Mouse (Mus musculus): ENCODE data around the gene Asic2. TPM values are rescaled to one million over a fixed set of nuclear protein-coding genes. Genes with fewer than 3 reads are reported as not detected.
A peak's percentile ranks its signal among the peaks of the same experiment; 100 is the strongest.

Gene Asic2
- polyA plus RNA-seq, 1 experiment from 2014 or later = 8.7 TPM

GRCm38 (mm10) chr11:81706996-81707395 lies 261.3 kb downstream of the Asic2 start:
- Histone ChIP-seq H3K4me3 (replicated peaks; ENCODE audit: low read depth, low read length) (no peak overlapping the region), H3K4me2 (ENCODE audit: low read length) (no peak overlapping the region), H3K4me1 (ENCODE audit: control insufficient read depth, insufficient read depth, low read length) (0 out of 2 replicates have a peak, but pooled peaks cover 3% of the 10 kb centered on the region), H3K27me3 (ENCODE audit: control insufficient read depth, insufficient read depth, low read length) (no peaks in the 10 kb centered on the region), H3K36me3 (ENCODE audit: control insufficient read depth, insufficient read depth, low read length) (no peaks in the 10 kb centered on the region), H3K9ac (replicated peaks; ENCODE audit: low read length) (no peak overlapping the region), H3K27ac (replicated peaks; ENCODE audit: low read depth, low read length) (no peak overlapping the region), H3K9me3 (ENCODE audit: control insufficient read depth, low read length) (no peaks in the 10 kb centered on the region)
- ATAC-seq (ENCODE audit: low FRiP score, low TSS enrichment) (no peak), DNase-seq (no peak)
- 71% methylated on average over 5 of the region's 5 CpGs for WGBS

- 71% methylated on average over 1 of the region's 1 CpGs for WGBS
- no peak for ATAC-seq (ENCODE audit: low FRiP score, low TSS enrichment)
- no peak for DNase-seq
- no peaks in the 10 kb centered on the region for H3K27me3 ChIP-seq (ENCODE audit: control insufficient read depth, insufficient read depth, low read length)
- H3K27ac ChIP-seq (replicated peaks; ENCODE audit: low read depth, low read length) = no peak overlapping the region
- H3K4me3 ChIP-seq (replicated peaks; ENCODE audit: low read depth, low read length) = no peak overlapping the region
- no peaks in the 10 kb centered on the region for H3K4me1 ChIP-seq (ENCODE audit: control insufficient read depth, insufficient read depth, low read length)
- no peak overlapping the region for H3K4me2 ChIP-seq (ENCODE audit: low read length)
- H3K36me3 ChIP-seq (ENCODE audit: control insufficient read depth, insufficient read depth, low read length) = no peaks in the 10 kb centered on the region
- no peak overlapping the region for H3K9ac ChIP-seq (replicated peaks; ENCODE audit: low read length)
- no peaks in the 10 kb centered on the region for H3K9me3 ChIP-seq (ENCODE audit: control insufficient read depth, low read length)
These were observed 270.2 kb downstream of the Asic2 start for GRCm38 (mm10) chr11:81698008-81698407.

GRCm38 (mm10) chr11:81695501-81695900 lies 272.8 kb downstream of the Asic2 start:
- WGBS = 92% methylated on average over 2 of the region's 2 CpGs

DNA sequence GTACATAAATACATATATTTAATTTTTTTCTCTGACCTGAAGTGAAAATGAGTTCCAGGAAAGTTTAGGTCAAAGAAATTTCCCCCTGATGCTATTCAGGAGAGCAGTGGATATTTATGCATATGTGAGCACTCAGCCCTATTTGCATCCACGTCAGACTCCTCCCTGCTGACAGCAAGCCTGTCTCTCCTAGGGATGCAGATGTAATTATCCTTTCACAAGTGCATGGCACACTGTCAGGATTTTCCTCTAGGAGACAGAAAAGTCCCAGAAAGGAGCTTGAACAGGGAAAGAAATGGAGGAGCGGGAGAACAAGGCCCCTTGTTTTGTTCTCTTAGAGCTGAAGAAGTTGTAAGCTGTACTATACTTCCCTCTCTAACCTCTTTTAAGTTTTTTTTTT lies 287.7 kb downstream of the Asic2 start:
- no peaks in the 10 kb centered on the region for H3K9me3 ChIP-seq (ENCODE audit: control insufficient read depth, low read length)
- no peaks in the 10 kb centered on the region for H3K27me3 ChIP-seq (ENCODE audit: control insufficient read depth, insufficient read depth, low read length)
- no peak overlapping the region for H3K9ac ChIP-seq (replicated peaks; ENCODE audit: low read length)
- H3K27ac ChIP-seq (replicated peaks; ENCODE audit: low read depth, low read length) = no peak overlapping the region
- H3K4me1 ChIP-seq (ENCODE audit: control insufficient read depth, insufficient read depth, low read length) = no peaks in the 10 kb centered on the region
- H3K36me3 ChIP-seq (ENCODE audit: control insufficient read depth, insufficient read depth, low read length) = no peaks in the 10 kb centered on the region
- no peak for DNase-seq
- H3K4me2 ChIP-seq (ENCODE audit: low read length) = no peak overlapping the region
- H3K4me3 ChIP-seq (replicated peaks; ENCODE audit: low read depth, low read length) = no peak overlapping the region
- no peak for ATAC-seq (ENCODE audit: low FRiP score, low TSS enrichment)
- WGBS = 37% methylated on average over 2 of the region's 2 CpGs

More at GRCm38 (mm10) chr11:81695501-81695900, 272.8 kb downstream of the Asic2 start:
- ATAC-seq (ENCODE audit: low FRiP score, low TSS enrichment) (no peak), DNase-seq (no peak)
- no peaks in the 10 kb centered on the region for H3K27me3 ChIP-seq (ENCODE audit: control insufficient read depth, insufficient read depth, low read length)
- H3K4me1 ChIP-seq (ENCODE audit: control insufficient read depth, insufficient read depth, low read length) = no peaks in the 10 kb centered on the region
- no peak overlapping the region for H3K4me3 ChIP-seq (replicated peaks; ENCODE audit: low read depth, low read length)
- H3K4me2 ChIP-seq (ENCODE audit: low read length) = no peak overlapping the region
- no peak overlapping the region for H3K27ac ChIP-seq (replicated peaks; ENCODE audit: low read depth, low read length)
- no peaks in the 10 kb centered on the region for H3K9me3 ChIP-seq (ENCODE audit: control insufficient read depth, low read length)
- no peaks in the 10 kb centered on the region for H3K36me3 ChIP-seq (ENCODE audit: control insufficient read depth, insufficient read depth, low read length)
- no peak overlapping the region for H3K9ac ChIP-seq (replicated peaks; ENCODE audit: low read length)

GRCm38 (mm10) chr11:81671724-81672123 lies 296.5 kb downstream of the Asic2 start:
- Histone ChIP-seq H3K27ac (replicated peaks; ENCODE audit: low read depth, low read length) (no peak overlapping the region), H3K9ac (replicated peaks; ENCODE audit: low read length) (no peak overlapping the region), H3K4me3 (replicated peaks; ENCODE audit: low read depth, low read length) (no peak overlapping the region), H3K9me3 (ENCODE audit: control insufficient read depth, low read length) (no peaks in the 10 kb centered on the region), H3K27me3 (ENCODE audit: control insufficient read depth, insufficient read depth, low read length) (no peaks in the 10 kb centered on the region), H3K4me2 (ENCODE audit: low read length) (no peak overlapping the region), H3K36me3 (ENCODE audit: control insufficient read depth, insufficient read depth, low read length) (no peaks in the 10 kb centered on the region), H3K4me1 (ENCODE audit: control insufficient read depth, insufficient read depth, low read length) (no peaks in the 10 kb centered on the region)
- DNase-seq = peak; percentile 8
- no peak for ATAC-seq (ENCODE audit: low FRiP score, low TSS enrichment)

DNA sequence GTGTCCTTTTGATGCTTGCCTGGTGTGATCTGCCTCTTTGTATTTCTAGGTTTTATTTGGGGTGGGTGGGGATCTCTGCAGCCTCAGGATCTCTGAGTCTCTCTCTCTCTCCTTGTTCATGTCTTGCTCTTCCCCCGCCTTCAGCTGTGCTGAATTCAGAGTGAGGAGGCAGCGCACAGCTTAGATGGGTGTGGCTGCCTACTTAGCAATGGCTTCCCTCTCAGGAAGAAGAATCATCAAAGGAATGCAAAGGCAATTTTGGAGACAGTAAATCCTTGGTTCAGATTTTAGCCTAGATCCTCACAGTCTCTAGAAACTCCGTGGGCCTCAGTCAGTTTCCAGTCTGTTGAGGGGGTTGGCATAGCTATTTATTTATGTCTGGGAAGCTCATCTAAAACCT lies 297.8 kb downstream of the Asic2 start:
- no peak overlapping the region for H3K9ac ChIP-seq (replicated peaks; ENCODE audit: low read length)
- no peak for ATAC-seq (ENCODE audit: low FRiP score, low TSS enrichment)
- H3K4me3 ChIP-seq (replicated peaks; ENCODE audit: low read depth, low read length) = no peak overlapping the region
- DNase-seq = no peak
- H3K4me2 ChIP-seq (ENCODE audit: low read length) = no peak overlapping the region
- H3K9me3 ChIP-seq (ENCODE audit: control insufficient read depth, low read length) = no peaks in the 10 kb centered on the region
- H3K27ac ChIP-seq (replicated peaks; ENCODE audit: low read depth, low read length) = no peak overlapping the region
- no peaks in the 10 kb centered on the region for H3K36me3 ChIP-seq (ENCODE audit: control insufficient read depth, insufficient read depth, low read length)
- H3K27me3 ChIP-seq (ENCODE audit: control insufficient read depth, insufficient read depth, low read length) = no peaks in the 10 kb centered on the region
- WGBS = 63% methylated on average over 3 of the region's 3 CpGs
- H3K4me1 ChIP-seq (ENCODE audit: control insufficient read depth, insufficient read depth, low read length) = no peaks in the 10 kb centered on the region

DNA sequence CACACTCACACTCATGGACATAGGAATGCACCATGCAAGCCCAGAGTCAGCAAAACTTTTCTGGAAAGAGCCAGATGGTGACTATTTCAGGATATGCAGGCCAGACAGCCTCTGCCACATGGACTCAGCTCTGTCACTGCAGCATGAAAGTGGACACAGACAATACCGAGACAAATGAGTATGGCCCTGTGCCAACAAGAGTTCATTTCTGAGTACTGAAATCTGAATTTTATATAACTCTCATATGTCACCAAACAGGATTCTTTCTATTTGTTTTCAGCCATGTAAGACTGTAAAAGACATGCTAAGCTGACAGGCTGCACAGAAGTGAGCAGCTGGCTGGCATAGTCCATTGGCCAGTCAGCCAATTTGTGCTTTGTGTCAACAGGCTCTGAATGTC lies 309.4 kb downstream of the Asic2 start:
- ATAC-seq (ENCODE audit: low FRiP score, low TSS enrichment) = no peak
- DNase-seq = peak; percentile 38
- H3K36me3 ChIP-seq (ENCODE audit: control insufficient read depth, insufficient read depth, low read length) = no peaks in the 10 kb centered on the region
- no peak overlapping the region for H3K27ac ChIP-seq (replicated peaks; ENCODE audit: low read depth, low read length)
- 65% methylated on average over 1 of the region's 1 CpGs for WGBS
- H3K4me1 ChIP-seq (ENCODE audit: control insufficient read depth, insufficient read depth, low read length) = no peaks in the 10 kb centered on the region
- no peak overlapping the region for H3K9ac ChIP-seq (replicated peaks; ENCODE audit: low read length)
- no peak overlapping the region for H3K4me3 ChIP-seq (replicated peaks; ENCODE audit: low read depth, low read length)
- H3K4me2 ChIP-seq (ENCODE audit: low read length) = no peak overlapping the region
- H3K27me3 ChIP-seq (ENCODE audit: control insufficient read depth, insufficient read depth, low read length) = no peaks in the 10 kb centered on the region
- H3K9me3 ChIP-seq (ENCODE audit: control insufficient read depth, low read length) = no peaks in the 10 kb centered on the region

DNA sequence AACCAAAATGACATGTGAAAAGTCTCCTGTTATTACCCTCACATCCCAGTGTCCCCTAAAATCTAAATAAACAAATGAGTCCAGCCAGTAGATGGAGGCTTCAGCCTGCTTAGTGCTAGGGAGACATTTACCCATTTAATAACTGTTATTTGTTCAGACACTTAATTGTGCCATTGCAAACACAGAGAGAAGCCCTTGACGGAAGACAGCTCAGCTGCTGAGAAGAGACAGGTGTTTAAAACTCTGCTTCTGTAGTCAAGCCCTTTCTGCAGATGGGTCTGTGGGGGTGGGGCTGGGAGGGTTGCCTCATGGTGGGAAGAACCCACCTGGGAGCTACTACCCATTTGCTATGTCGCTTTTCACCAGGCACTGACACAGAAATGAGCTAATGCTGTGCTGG lies 311.1 kb downstream of the Asic2 start:
- H3K27ac ChIP-seq (replicated peaks; ENCODE audit: low read depth, low read length) = no peak overlapping the region
- H3K4me1 ChIP-seq (ENCODE audit: control insufficient read depth, insufficient read depth, low read length) = no peaks in the 10 kb centered on the region
- DNase-seq (peak; percentile 20), ATAC-seq (ENCODE audit: low FRiP score, low TSS enrichment) (no peak)
- no peaks in the 10 kb centered on the region for H3K27me3 ChIP-seq (ENCODE audit: control insufficient read depth, insufficient read depth, low read length)
- H3K9ac ChIP-seq (replicated peaks; ENCODE audit: low read length) = no peak overlapping the region
- H3K9me3 ChIP-seq (ENCODE audit: control insufficient read depth, low read length) = no peaks in the 10 kb centered on the region
- H3K36me3 ChIP-seq (ENCODE audit: control insufficient read depth, insufficient read depth, low read length) = no peaks in the 10 kb centered on the region
- H3K4me3 ChIP-seq (replicated peaks; ENCODE audit: low read depth, low read length) = no peak overlapping the region
- no peak overlapping the region for H3K4me2 ChIP-seq (ENCODE audit: low read length)
- WGBS = 40% methylated on average over 2 of the region's 2 CpGs

- Histone ChIP-seq H3K36me3 (ENCODE audit: control insufficient read depth, insufficient read depth, low read length) (no peaks in the 10 kb centered on the region), H3K27me3 (ENCODE audit: control insufficient read depth, insufficient read depth, low read length) (no peaks in the 10 kb centered on the region), H3K4me2 (ENCODE audit: low read length) (no peak overlapping the region), H3K27ac (replicated peaks; ENCODE audit: low read depth, low read length) (peak overlapping the region; percentile 38; the same call in 1 of the 2 replicates), H3K9ac (replicated peaks; ENCODE audit: low read length) (no peak overlapping the region), H3K9me3 (ENCODE audit: control insufficient read depth, low read length) (no peaks in the 10 kb centered on the region), H3K4me3 (replicated peaks; ENCODE audit: low read depth, low read length) (no peak overlapping the region), H3K4me1 (ENCODE audit: control insufficient read depth, insufficient read depth, low read length) (peaks cover 13% of the 10 kb centered on the region; the same call in 1 of the 2 replicates)
- 31% methylated on average over 4 of the region's 4 CpGs for WGBS
- ATAC-seq (ENCODE audit: low FRiP score, low TSS enrichment) (no peak), DNase-seq (peak; percentile 30)
These were observed 320.4 kb downstream of the Asic2 start for GRCm38 (mm10) chr11:81647828-81648227.
